Mouse (Mus musculus) spleen, embryonic (tissue): ENCODE data around the gene Nr1h3.

ENCODE experiments used
- CTCF ChIA-PET: fragments of 350-600 bp; sonication (Branson Sonifier 250); formaldehyde crosslinking; loops from one replicate; lab custom pipeline; 2022; lab: Charles Lee

Nr1h3 gene

DNA sequence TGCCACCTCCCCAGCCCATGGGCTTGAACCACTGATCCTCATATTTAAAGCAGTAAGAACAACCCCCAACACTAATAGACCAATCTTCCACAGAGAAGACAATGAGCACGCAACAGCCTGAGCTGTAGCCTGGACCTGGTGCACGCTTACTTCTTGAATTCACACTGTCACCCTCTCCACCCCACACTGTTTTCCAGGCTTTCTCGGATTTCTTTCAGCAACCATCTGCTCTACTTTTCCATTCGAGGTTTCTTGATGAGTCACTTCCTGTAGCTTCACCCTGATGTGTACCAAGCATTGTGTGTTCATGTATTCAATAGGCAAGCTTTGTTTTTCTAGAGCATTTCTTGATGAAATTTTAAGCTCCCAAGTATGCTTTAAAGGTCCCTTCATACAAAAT lies 15.2 kb downstream of the Nr1h3 start:
- CTCF ChIA-PET, result no interaction called here

DNA sequence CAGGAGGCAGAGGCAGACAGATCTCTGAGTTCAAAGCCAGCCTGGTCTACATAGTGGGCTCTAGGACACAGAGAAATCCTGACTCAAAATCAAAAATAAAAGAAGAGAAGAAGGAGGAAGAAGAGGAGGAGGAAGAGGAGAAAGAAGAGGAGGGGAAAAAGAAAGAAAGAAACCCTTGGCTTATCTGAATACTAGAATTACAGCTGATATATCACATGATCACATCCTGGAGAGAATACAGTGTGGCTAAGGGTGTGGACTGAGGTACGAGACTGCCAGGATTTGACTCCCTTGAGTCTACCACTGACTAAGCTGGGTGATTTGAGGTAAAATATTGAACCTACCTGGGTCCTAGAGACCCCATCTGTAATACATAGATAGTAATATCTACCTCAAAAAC lies 16.4 kb downstream of the Nr1h3 start:
- CTCF ChIA-PET, result no interaction called here

DNA sequence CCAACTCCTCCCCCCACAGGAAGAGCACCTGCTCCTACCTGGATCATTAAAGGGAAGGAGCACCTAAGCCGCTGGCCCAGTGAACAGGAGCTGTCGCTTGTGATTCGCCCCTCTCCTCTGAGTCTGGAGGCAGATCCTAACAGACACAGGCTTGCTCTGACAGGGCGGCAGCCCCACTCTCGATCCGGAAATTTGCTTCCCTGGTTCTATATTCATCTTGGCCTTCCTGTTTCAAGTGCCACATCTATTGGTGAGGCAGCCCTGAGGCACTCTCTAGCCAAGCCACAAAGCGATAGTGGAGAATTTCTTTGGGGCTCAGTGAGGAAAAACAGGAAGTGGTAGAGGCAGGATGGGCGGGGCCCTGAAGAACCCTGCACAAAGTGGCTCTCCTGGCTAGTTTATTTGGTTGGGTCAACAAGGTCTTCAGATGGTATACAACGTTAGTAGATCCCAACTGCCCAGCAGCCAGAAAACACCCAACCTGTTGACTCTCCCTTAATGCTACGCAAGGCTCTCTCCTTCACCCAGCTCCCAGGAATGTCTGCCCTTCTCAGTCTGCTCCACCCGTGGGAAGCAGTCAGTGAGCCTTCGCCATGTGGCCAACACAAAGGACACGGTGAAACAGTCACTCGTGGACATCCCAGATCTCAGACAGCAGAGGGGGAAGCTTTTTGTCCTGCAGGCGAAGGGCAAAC lies 18.8 kb downstream of the Nr1h3 start, which contains the start of gene Madd:
TSS of gene Madd (minus strand) at position 127 of the 695 bp plus-strand sequence.
- CTCF ChIA-PET, result interaction anchor here (0.6 kb wide), 1 partner anchor 19 kb away, joined by 6 read pairs; the partner anchor contains the start of genes Acp2 and Nr1h3

DNA sequence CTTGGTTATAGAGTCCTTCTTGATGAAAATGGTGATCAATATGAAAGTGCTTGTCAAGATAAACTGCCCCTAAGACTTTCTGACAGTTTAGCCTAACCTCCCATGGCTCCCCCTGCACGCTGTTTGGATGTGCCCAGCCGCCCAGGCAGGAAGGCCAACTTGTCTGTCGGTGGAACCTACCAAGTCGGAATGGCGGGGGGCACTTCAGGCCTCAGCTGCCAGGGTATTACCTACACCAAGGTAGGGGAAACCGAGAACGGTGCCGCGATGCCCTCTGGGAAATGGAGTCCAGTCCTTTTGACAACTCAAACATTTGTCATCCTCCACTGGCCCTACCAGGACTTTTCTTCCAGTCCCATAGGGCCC lies 19.5 kb downstream of the Nr1h3 start:
- CTCF ChIA-PET, result no interaction called here

DNA sequence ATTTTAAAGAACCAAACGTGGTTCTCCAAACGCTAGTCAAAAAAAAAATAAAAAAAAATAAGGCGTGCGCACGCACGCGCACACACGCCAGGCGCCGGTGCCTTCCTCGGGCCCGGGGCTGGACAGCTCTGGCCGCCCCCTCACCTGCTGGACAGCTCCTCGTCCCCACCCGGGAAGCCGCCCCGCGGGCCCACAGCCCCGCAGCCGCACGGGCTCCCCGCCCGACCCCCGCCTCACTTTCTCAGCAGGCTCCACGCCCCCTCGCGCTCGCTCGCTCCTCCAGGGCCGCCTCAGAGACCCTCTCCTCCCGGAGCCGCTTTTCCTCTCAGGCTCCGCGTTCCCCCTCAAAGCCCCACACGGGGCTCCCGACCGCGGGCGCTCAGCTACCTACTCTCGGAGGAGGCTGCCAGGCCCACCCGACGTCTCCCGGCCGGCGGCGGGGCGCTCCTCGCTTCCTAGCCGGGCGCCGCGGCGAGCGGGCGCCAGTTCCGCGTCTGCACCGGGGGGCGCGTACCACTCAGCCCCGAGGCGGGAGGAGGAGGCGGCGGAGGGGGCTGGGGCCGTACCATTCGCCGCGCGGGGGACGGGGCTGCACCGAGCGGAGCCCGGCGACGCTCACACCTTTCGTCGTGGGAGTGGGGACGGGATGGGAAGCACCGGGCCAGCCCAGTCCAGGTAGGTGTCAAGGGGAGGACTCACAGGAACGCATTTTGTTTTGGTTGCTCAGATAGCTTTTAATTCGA lies 20.1 kb downstream of the Nr1h3 start:
- CTCF ChIA-PET, result interaction anchor here (0.5 to 0.6 kb wide), 2 partner anchors 55 to 110 kb away, joined by 4 to 5 read pairs; no protein-coding TSS in a partner anchor

DNA sequence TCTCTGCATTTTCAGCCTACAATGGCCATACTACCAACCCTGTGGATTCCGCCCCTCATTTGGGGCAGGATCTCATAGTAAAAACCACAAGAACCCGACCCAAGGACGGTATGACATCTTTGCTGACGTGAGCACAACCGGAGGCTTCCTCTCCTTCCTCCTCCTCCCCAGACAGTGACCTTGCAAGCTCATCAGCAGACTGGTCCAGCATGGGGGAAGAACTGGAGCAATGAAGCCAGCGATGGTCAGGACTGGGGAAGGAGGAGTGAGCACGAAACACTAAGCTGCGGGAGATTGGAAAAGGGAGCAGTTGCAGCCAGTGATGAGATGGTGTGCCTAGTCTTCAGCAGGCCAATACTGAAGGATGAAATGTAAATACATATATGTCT lies 20.6 kb downstream of the Nr1h3 start:
- CTCF ChIA-PET, result interaction anchor here (0.5 to 0.6 kb wide), 2 partner anchors 56 to 110 kb away, joined by 4 to 5 read pairs; no protein-coding TSS in a partner anchor

DNA sequence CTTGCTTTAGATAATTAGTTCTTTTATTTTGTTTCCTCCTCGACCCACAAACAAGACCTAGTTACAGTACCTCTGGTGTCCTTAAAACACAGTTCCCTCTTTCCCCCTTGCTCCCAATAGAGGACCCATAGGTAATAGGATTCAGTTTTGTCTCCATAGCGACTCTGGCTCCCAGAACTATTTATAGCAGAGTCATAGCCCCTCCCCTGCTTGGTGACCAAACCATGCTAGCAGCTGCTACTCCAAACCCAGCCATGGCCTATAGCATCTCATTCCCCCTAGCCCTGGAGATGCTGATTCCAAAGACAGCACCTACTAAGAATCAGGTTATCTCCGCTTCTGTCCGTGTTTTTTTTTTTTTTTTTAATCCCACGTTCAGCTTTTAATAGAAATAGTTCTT lies 21.9 kb downstream of the Nr1h3 start:
- CTCF ChIA-PET, result interaction anchor here (0.7 kb wide), 1 partner anchor 14 kb away, joined by 3 read pairs; no protein-coding TSS in a partner anchor

DNA sequence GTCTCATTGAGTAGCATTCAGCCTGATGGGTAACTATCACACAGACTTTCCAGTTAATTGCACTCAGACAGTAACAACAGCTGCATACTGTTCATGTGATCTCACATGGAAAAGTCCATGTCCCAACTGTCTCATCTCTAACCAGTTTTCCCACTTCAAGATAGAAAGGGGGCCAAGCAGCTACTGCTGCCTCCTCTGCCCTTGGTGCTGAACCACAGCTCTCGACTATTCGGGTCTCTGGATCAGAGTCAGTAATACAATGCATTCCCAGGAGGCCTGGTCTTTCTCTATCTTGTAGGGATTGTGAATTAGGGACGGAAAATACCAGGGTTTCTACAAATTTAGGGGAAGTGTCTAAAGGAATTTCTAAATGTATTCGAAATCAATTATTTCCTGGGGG lies 22.8 kb downstream of the Nr1h3 start:
- CTCF ChIA-PET, result interaction anchor here (0.6 kb wide), 1 partner anchor 1150 kb away, joined by 6 read pairs; no protein-coding TSS in a partner anchor

DNA sequence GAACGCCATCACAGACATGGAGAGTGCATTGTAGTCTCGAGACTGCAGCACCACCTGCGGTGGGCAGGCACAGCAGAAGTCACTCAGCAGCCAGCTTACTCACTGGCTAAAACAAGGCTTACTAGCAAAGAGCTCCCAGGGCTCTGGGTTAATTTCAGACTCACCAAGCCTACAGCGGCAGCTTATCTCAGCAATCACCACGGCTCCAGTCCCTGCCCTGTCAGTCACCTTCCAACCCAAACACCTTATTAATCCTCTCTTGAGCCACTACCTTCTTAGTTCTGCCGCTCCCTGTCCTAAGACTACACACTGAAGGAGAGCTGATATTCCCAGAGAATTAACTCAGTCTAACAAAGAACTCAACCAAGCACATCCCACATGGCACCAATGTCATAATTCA lies 26.4 kb downstream of the Nr1h3 start:
- CTCF ChIA-PET, result no interaction called here

DNA sequence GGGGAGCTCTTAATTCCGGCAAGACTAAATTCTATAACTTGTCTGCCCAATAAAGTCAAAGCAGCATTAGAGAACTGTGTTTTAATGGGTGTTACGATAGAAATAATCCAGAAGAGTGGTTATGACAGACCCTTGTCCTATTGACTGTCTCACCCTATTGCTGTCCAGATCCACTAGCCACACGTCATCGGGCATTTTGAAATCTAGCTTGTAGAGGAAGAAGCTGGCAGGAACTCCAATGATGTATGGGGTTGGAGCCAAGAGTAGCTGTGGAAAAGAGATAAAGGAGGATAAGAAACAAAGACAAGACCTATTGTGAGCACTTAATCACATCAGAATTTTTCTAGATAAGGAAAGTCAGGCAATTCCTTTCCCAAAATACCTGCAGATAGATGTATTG lies 27.1 kb downstream of the Nr1h3 start:
- CTCF ChIA-PET, result no interaction called here

DNA sequence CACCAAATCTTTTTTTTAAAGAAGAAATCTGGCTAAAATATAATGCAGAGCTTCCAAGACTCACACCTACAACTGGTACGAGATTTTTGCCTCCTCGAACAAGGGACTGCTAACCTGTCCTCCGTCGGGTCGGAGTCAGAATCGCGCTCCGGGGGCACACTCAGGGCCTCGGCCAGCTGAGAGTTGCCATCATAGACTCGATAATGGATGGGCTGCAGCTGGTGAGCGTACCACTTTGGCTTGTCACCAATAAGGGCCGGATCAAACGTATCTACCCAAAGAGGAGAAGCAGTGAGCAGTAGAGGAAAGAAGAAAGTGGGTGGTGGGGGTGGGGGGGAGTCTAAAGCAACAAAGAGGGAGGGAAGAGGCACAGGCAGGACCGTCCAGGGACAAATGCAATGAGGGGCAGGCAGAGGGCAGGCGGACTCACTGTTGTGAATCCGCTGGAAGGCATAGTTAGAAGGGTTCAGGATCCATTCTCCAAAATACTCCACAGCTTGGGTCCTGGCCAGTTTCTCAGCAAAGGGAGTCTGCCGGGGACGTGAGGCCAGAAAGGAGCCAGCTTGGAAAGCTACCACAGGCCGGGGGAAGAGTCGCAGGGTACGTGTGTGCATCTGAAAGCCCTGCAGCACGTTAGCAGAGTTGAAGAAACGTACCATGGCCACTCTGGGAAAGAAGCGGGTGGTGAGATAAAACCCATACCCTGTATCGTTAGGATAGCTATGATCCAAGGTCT lies 32.9 kb downstream of the Nr1h3 start:
- CTCF ChIA-PET, result interaction anchor here (0.6 kb wide), 2 partner anchors 15 to 134 kb away, joined by 3 to 26 read pairs; no protein-coding TSS in a partner anchor

DNA sequence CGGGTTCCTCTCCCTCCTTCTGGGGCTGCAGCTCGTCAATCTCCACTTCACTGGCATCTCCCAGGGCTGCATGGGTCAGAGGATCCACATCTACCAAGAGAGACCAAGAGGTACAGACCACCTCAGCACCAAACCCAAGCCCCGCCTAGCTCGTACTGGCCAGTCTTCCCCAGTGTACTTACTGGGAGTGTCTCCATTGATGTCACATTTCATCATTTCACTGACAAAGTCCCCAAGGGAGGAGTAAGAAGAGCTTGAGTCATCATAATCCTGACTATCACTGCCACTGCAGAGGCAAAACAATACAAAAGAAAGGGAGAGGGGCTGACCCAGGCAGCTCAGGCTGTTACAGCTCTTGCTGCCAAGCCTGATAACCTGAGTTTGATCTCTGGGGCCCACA lies 35.0 kb downstream of the Nr1h3 start:
- CTCF ChIA-PET, result interaction anchor here (0.5 to 0.6 kb wide), 2 partner anchors 46 to 349 kb away, joined by 3 to 9 read pairs; no protein-coding TSS in a partner anchor

DNA sequence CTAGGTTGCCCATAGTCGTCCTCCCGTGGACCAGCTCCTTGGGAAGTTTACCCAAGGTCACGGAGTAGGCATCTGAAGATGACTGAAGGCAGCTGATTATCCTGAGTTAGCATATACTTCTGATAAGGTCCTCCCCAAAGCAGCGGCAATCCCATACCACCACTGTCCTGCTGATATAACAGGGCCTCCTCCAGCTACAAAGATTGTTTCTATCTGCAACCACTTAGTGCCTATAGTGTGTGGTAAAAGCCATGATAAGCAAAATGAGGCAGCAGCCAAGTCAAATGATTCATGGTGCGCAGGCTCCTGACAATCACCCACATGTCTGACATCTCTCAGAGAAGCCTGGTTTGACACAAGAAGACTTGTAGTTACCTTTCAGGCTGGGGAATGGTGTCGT lies 37.6 kb downstream of the Nr1h3 start:
- CTCF ChIA-PET, result interaction anchor here (0.7 kb wide), 1 partner anchor 39 kb away, joined by 3 read pairs; no protein-coding TSS in a partner anchor

DNA sequence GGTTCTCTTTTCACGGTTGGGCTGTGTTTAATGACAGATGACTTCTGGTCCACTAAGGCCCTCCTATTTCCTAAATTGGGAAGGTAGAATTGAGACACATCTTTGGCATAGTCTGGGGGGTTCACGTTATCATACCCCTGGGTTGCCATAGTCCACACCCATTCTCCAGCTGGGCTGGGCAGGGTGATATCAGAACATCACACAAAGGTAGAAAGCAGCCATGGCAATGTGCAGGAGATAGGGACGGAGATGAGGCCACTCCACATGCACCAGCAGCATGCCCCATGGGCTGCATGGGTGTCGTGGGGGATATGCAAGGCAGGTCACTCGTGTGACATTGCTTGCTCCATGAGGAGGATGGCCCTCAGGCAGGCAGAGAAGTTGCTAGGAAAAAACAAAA lies 39.1 kb downstream of the Nr1h3 start:
- CTCF ChIA-PET, result no interaction called here

DNA sequence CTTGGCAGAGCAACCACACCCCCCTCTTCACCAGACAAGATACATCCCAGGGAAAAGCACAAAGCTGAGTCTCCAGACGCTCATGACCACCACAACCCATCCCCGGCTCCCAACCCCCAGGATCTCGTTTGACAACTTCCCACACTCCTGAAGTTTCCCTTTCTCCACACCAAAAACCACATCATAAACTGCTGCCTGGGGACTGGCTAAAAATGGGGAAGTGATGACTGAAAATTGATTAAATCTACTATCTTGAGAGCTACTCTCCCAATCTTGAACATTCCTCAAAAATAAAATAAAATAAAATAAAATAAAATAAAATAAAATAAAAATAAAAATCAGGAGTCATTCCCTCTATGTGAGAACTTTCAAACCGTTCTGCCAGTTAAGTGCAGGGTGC lies 39.7 kb downstream of the Nr1h3 start:
- CTCF ChIA-PET, result no interaction called here

DNA sequence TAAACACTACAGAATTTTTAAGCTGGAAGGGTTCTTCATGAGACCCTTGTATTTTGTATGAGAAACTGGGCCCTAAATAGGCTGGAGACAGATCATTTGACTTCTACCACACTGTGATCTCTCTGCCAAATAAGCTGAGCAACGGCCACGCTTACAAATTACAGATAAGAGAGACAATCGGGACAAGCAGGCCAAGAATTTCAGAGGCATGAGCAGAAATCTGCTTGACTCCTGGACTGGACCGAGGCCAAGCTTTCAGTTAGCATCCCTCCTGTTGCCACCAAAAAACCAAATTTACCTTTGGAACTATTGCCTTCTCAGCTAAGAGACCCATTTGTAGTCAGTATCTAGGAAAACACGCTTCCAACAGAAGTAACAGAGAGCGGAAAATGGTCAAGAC lies 42.0 kb downstream of the Nr1h3 start:
- CTCF ChIA-PET, result no interaction called here

DNA sequence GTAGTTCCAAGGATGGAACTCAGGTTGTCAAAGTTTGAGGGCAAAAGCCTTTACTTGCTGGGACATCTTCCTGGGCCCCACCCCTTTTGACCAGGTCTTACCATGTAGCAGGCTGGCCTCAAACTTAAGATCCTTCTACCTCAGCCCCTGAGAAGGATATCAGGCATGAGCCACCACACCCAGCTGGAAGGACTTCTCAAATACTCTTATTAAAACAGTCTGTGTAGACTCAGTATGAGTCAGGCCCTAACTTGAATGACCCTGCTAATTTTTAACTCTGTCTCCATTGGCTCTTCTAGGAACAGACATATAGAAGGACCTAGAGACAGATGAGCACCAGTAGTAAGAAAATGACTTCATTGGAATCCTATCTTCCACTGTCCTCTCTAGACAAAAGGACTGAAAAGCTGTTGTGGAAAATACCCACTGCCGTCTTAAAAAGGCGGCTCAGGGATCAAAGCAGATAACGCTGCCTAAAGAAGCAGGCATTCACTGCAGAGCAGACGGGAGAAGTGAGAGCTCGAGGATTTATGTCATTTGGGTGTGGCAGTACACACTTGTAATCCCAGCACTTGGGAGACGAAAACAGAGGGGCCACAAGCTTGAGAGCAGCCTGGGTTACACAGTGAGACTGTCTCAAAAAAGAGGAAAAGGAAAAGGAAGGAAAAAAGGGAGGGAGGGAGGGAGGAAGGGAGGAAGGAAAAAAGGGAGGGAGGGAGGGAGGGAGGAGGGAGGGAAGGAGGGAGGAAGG lies 45.5 kb downstream of the Nr1h3 start:
- CTCF ChIA-PET, result no interaction called here

DNA sequence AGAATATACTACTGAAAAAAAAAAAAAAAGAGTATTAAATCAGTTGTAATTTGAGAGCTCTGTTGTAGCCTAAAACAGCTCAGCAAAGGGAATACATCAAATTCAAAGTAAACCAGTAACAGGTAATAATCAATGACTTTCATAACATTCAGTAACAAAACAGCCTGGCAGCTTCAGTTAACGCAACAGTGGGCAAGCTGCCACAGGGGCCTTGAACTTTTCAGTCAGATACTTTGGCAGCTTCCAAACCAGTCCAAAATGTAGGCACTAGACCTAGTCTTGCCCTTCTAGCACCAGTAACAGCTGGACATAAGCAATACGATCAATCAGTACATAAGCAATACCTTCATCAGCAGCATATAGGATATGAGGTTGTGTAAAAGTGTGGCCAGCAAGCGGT lies 48.5 kb downstream of the Nr1h3 start:
- CTCF ChIA-PET, result interaction anchor here (0.6 kb wide), 2 partner anchors 46 to 776 kb away, joined by 3 to 5 read pairs; no protein-coding TSS in a partner anchor

DNA sequence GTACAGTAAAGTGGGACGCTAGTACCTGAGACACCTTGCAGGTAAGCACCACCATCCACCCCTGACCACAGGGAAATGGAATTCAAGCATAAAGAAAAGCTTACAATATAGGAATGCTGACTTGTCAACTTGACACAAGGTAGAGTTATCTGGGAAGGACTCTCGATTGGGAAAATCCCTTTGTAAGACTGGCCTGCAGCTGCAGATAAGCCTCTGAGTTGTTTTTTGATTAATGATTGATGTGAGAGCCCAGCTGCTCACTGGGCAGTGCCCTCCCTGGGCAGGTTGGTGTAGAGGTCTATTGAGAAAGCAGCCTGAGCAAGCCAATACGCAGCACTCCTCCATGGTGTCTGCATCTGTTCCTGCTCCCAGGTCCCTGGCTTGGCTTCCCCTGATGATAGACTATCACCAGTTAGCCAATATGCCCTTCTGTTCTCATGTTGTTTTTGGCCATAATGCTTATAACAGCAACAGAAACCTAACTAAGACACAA lies 49.7 kb downstream of the Nr1h3 start:
- CTCF ChIA-PET, result no interaction called here

DNA sequence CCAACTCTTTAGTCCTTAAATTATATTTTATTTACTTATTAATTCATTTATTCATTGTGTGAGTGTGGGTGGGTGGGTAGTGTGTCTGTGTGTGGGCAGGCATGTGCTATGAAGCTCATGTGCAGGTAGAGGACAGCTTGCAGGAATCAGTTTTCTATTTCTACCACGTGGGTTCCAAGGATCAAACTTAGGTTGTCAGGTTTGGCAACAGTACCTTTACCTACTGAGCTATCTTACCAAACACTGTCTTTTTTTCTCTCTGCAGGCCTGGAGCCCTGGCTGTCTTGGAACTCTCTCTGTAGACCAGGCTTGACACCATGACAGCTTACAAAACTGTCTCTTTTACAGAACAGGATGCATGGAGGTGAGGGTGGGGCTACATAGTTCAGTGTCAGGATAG lies 51.3 kb downstream of the Nr1h3 start:
- CTCF ChIA-PET, result no interaction called here

DNA sequence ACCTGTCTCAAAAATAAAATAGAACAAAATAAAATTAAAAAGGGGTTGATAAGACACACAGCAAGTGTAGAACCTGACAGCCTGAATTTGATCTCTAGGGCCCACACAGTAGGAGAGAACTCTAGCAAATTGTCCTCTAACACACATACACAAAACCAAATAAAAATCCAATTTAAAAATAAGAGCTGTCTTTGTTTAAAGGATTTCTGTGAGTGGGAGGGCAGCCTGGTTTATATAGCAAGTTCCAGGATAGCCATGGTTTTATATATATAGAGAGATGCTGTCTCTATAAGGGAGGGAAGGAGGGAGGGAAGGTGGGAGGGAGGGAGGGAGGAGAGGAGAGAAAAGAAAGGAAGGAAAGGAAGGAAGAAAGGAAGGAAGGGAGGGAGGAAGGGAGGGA lies 54.5 kb downstream of the Nr1h3 start:
- CTCF ChIA-PET, result no interaction called here
